Mouse (Mus musculus) megakaryocyte, embryonic 14.5 days (primary cell): ENCODE data around the gene Sppl2a.

ENCODE experiments used
- FLI1 ChIP-seq: IDR thresholded peaks from 2 replicates; pipeline ENCODE4 v1.6.1; 2012; ENCODE audit warnings: low read length, inconsistent platforms, mixed read lengths
- GATA1 ChIP-seq: IDR thresholded peaks from 3 replicates; pipeline ENCODE4 v1.6.1; 2012; ENCODE audit warnings: mixed read lengths, low read length, inconsistent platforms, borderline replicate concordance

DNA sequence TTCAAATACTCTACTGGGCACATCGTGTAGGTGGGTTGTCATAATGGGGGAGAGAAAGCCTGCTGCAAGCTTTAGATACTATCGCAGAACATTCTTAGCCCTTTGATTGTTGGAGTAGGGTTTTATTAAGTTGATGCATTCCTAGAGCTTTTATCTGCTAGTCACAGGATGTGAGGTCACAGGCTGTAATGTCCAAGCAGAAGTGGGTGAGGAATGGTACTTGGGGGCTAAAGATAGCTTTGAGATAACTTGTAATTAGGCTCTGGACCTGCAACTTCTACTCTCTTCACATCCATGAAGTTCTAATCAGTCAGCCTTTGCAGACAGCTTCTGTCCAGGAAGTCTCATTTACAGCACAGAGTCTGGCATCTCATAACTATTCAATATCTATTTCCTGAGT is 47.2 kb downstream of the Sppl2a start:
- TF ChIP-seq GATA1 = no peak
- no peak for TF ChIP-seq FLI1
